Mouse (Mus musculus) liver, adult (tissue): ENCODE measurements around the gene Ccdc18.
A peak's percentile ranks its signal among the peaks of the same experiment; 100 is the strongest.

Experiments
- GATA4 ChIP-seq: IDR thresholded peaks from 2 replicates; pipeline ENCODE4 v1.6.1; 2014; ENCODE audit warnings: mild to moderate bottlenecking, low read length; ENCODE audit not compliant: insufficient replicate concordance

Ccdc18 gene

GRCm38 (mm10) chr5:108132441-108133243 lies at the start of gene Ccdc18, which contains the start of gene Tmed5:
TSS of gene Ccdc18 (plus strand) at chr5:108132875.
TSS of gene Tmed5 (minus strand) at chr5:108132620.
- TF ChIP-seq GATA4 = peak; percentile 42; the same call in 1 of the 2 replicates

- TF ChIP-seq GATA4 = no peak
Observed at GRCm38 (mm10) chr5:108085440-108085839, 47.2 kb upstream of the Ccdc18 start.

- no peak for TF ChIP-seq GATA4
Observed at GRCm38 (mm10) chr5:108097676-108098075, 35.0 kb upstream of the Ccdc18 start.

- no peak for TF ChIP-seq GATA4
Observed at GRCm38 (mm10) chr5:108100196-108100595, 32.5 kb upstream of the Ccdc18 start.

GRCm38 (mm10) chr5:108104306-108104705 lies 28.4 kb upstream of the Ccdc18 start:
- TF ChIP-seq GATA4 = no peak

GRCm38 (mm10) chr5:108109346-108109745 lies 23.3 kb upstream of the Ccdc18 start:
- TF ChIP-seq GATA4 = no peak

- TF ChIP-seq GATA4 = no peak
Observed at GRCm38 (mm10) chr5:108117693-108118092, 15.0 kb upstream of the Ccdc18 start.

GRCm38 (mm10) chr5:108120221-108120900 lies 12.3 kb upstream of the Ccdc18 start:
- no peak for TF ChIP-seq GATA4

GRCm38 (mm10) chr5:108131849-108132440 lies 730 bp upstream of the Ccdc18 start:
- TF ChIP-seq GATA4 = no peak

GRCm38 (mm10) chr5:108152592-108152991 lies 19.9 kb downstream of the Ccdc18 start:
- TF ChIP-seq GATA4 = no peak

GRCm38 (mm10) chr5:108160796-108161195 lies 28.1 kb downstream of the Ccdc18 start:
- no peak for TF ChIP-seq GATA4

- TF ChIP-seq GATA4 = no peak
Observed at GRCm38 (mm10) chr5:108163695-108164094, 31.0 kb downstream of the Ccdc18 start.

- TF ChIP-seq GATA4 = no peak
Observed at GRCm38 (mm10) chr5:108184050-108184449, 51.4 kb downstream of the Ccdc18 start.

GRCm38 (mm10) chr5:108188967-108189366 lies 56.3 kb downstream of the Ccdc18 start:
- no peak for TF ChIP-seq GATA4

- TF ChIP-seq GATA4 = no peak
Observed at GRCm38 (mm10) chr5:108206008-108206407, 73.3 kb downstream of the Ccdc18 start.

GRCm38 (mm10) chr5:108211512-108211911 lies 78.8 kb downstream of the Ccdc18 start:
- no peak for TF ChIP-seq GATA4

- TF ChIP-seq GATA4 = no peak
Observed at GRCm38 (mm10) chr5:108214928-108215327, 82.3 kb downstream of the Ccdc18 start.

GRCm38 (mm10) chr5:108224077-108224476 lies 91.4 kb downstream of the Ccdc18 start:
- no peak for TF ChIP-seq GATA4
